Mouse (Mus musculus): ENCODE measurements at regions not wholly inside any gene's neighbourhood (a gene's known extent, or its start where the extent isn't known, plus 50 kb on each side); places are given as distances from the start of the nearest gene placed in this dataset.

GRCm38 (mm10) chr12:25978335-25978734 is 436.7 kb downstream of the Rnf144a start:
- TF ChIP-seq POU5F1 (IDR thresholded peaks at IDR 0.05; ENCODE audit: borderline replicate concordance, low read length) (no peak), CTCF (conservative IDR thresholded peaks at IDR 0.05; ENCODE audit: low read length) (no peak), NANOG (IDR thresholded peaks at IDR 0.05; ENCODE audit: borderline replicate concordance, low read length) (no peak)
